Mouse (Mus musculus) myocyte (in vitro differentiated cells): ENCODE measurements around the gene Tcl1b3. TPM values are rescaled to one million over a fixed set of nuclear protein-coding genes. Genes with fewer than 3 reads are reported as not detected.

Source experiments
- H3K27me3 ChIP-seq: one replicate; pipeline ENCODE4 v1.6.1; 2011; ENCODE audit not compliant: control insufficient read depth, insufficient read depth, insufficient read length
- H3K36me3 ChIP-seq: one replicate; pipeline ENCODE4 v1.6.1; 2011; ENCODE audit not compliant: control insufficient read depth, insufficient read depth
- H3K4me2 ChIP-seq: one replicate; pipeline ENCODE4 v1.6.1; 2011; ENCODE audit warnings: low read depth, control low read depth
- H3K4me3 ChIP-seq: one replicate; pipeline ENCODE4 v1.5.1; 2011; ENCODE audit warnings: mild to moderate bottlenecking, control low read depth, moderate library complexity
- H3K79me2 ChIP-seq: one replicate; pipeline ENCODE4 v1.6.1; 2011; ENCODE audit not compliant: control insufficient read depth, insufficient read depth
- H3ac ChIP-seq: one replicate; pipeline ENCODE4 v1.6.1; 2011; ENCODE audit not compliant: control insufficient read depth, insufficient read length
- CEBPB ChIP-seq: IDR thresholded peaks from 2 replicates; pipeline ENCODE4 v1.6.1; 2011; ENCODE audit warnings: mild to moderate bottlenecking, moderate library complexity; ENCODE audit not compliant: poor library complexity, insufficient read depth, severe bottlenecking
- E2F4 ChIP-seq: IDR thresholded peaks from one replicate; pipeline ENCODE4 v1.6.1; 2011; ENCODE audit warnings: mild to moderate bottlenecking, control low read depth, moderate library complexity; ENCODE audit not compliant: insufficient read depth
- MAX ChIP-seq: IDR thresholded peaks from one replicate; pipeline ENCODE4 v1.6.1; 2011; ENCODE audit warnings: low read depth, mild to moderate bottlenecking, control low read depth
- MYOD1 ChIP-seq, 3 experiments: IDR thresholded peaks; one replicate each; pipeline ENCODE4 v1.6.1; 2011; ENCODE audit warnings: control low read depth in 2 of 3, low read depth in 2 of 3, mild to moderate bottlenecking in 2 of 3, moderate library complexity in 1 of 3; ENCODE audit not compliant: insufficient read length in 2 of 3, control insufficient read depth in 1 of 3
- MYOG ChIP-seq, 3 experiments: IDR thresholded peaks; one replicate each; pipeline ENCODE4 v1.6.1; 2011; ENCODE audit warnings: control low read depth in 2 of 3, low read depth in 2 of 3, mild to moderate bottlenecking in 2 of 3; ENCODE audit not compliant: insufficient read length in 2 of 3, control insufficient read depth in 1 of 3, insufficient read depth in 1 of 3
- POLR2A ChIP-seq: IDR thresholded peaks from one replicate; pipeline ENCODE4 v1.6.1; 2011; ENCODE audit warnings: low read depth, mild to moderate bottlenecking, control low read depth, moderate library complexity; ENCODE audit not compliant: insufficient read length
- POLR2AphosphoS2 ChIP-seq: IDR thresholded peaks from one replicate; pipeline ENCODE4 v1.6.1; 2011; ENCODE audit warnings: low read depth, control low read depth; ENCODE audit not compliant: insufficient read length
- REST ChIP-seq: IDR thresholded peaks from one replicate; pipeline ENCODE4 v1.6.1; 2011; ENCODE audit warnings: mild to moderate bottlenecking, control low read depth, moderate library complexity; ENCODE audit not compliant: insufficient read depth, insufficient read length
- SRF ChIP-seq: IDR thresholded peaks from one replicate; pipeline ENCODE4 v1.6.1; 2011; ENCODE audit warnings: low read depth; ENCODE audit not compliant: control insufficient read depth, insufficient read length
- TCF12 ChIP-seq: IDR thresholded peaks from one replicate; pipeline ENCODE4 v1.6.1; 2011; ENCODE audit warnings: mild to moderate bottlenecking, control low read depth; ENCODE audit not compliant: poor library complexity, insufficient read depth, severe bottlenecking
- TCF3 ChIP-seq: IDR thresholded peaks from one replicate; pipeline ENCODE4 v1.6.1; 2011; ENCODE audit warnings: low read depth, control low read depth; ENCODE audit not compliant: insufficient read length
- USF1 ChIP-seq: IDR thresholded peaks from one replicate; pipeline ENCODE4 v1.6.1; 2011; ENCODE audit warnings: low read depth, mild to moderate bottlenecking, control low read depth, moderate library complexity
- polyA plus RNA-seq: library from polyadenylated mRNA; unstranded; fragments of >200 nt; fragmentation: generic; extraction: Trizol; gene quantifications from one replicate; pipeline ENCODE4 v1.2.1, GENCODE M21; 2012; ENCODE audit warnings: missing spikeins

Gene Tcl1b3
- polyA plus RNA-seq, 1 experiment: not detected

DNA sequence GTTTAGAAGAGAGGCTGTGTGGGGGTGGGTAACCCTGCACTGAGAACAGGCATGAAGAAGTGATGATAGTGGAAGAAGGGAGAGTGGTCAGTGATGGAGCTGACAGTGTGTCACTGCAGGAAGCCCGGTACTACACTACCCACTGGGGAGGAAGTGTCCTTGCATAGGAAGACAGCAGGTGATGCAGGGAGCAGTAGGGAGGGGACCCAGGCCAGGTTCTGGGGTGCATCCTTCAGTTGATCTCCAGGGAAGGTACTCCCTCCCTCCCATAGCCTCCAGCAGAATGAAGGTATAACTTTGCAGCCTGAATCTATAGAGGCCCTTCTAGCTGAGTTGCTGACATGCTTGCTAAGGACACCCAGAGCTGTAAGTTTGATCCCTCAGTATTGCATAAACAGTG, 16.2 kb downstream of the Tcl1b3 start:
- TF ChIP-seq TCF3: no peak
- TF ChIP-seq POLR2AphosphoS2: no peak
- no peak for TF ChIP-seq MAX
- no peak overlapping the region for H3K4me2 ChIP-seq
- no peak overlapping the region for H3K4me3 ChIP-seq
- no peaks in the 10 kb centered on the region for H3K36me3 ChIP-seq
- H3K27me3 ChIP-seq: peaks cover 21% of the 10 kb centered on the region
- no peak overlapping the region for H3ac ChIP-seq
- no peaks in the 10 kb centered on the region for H3K79me2 ChIP-seq

DNA sequence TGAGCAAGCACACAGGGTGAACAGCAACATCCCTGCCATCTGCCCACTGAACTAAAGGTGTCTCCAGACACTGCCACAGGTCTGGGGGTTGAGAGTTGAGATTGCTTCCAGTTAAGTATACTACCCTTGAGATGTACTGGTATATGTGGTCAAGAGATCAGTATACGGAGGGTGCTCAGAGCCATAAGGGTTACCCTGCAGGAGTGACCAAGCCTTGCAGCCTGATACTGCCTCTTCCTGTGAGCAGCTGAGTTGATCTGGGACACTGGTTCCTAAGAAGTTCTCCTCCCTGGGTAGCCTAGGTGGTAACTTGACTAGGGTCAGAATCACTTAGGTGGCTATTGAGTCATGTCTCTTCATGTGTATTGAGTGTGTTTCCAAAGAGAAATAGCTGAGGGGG, 17.6 kb downstream of the Tcl1b3 start:
- Histone ChIP-seq H3K36me3 (no peaks in the 10 kb centered on the region), H3K4me2 (no peak overlapping the region), H3K27me3 (peaks cover 25% of the 10 kb centered on the region), H3K4me3 (no peak overlapping the region), H3ac (no peak overlapping the region), H3K79me2 (no peaks in the 10 kb centered on the region)
- TF ChIP-seq REST: no peak
- no peak for TF ChIP-seq USF1
- no peak for TF ChIP-seq MYOG (IDR thresholded peaks at IDR 0.05; ENCODE audit: control insufficient read depth in 1 of 3, insufficient read depth in 1 of 3, insufficient read length in 2 of 3, low read depth in 2 of 3)
- no peak for TF ChIP-seq MAX
- no peak for TF ChIP-seq E2F4
- TF ChIP-seq TCF3: no peak
- no peak for TF ChIP-seq TCF12
- TF ChIP-seq POLR2A: no peak
- no peak for TF ChIP-seq MYOD1 (IDR thresholded peaks at IDR 0.05; ENCODE audit: control insufficient read depth in 1 of 3, insufficient read length in 2 of 3, low read depth in 2 of 3)
- TF ChIP-seq POLR2AphosphoS2: no peak
- TF ChIP-seq SRF: no peak
- TF ChIP-seq CEBPB: no peak

DNA sequence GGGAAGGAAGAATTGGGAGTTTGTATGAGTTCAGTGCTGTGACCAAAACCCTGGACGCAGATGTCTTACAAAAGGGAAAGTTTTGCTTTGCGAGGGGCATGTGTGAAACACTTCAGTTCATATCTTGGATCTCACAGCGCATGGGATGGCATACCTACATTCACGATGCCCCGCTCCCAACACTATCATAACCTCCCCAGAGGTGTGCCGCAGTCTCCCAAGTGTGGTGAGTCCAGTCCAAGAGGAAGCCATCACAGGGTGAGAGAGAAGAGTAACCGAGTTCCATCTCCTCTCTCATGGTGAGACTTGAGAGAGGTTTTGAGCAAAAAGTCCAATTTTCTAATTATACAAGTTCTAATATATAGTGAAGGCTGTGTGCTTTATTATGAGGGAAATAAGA, 18.4 kb downstream of the Tcl1b3 start:
- H3K4me3 ChIP-seq: no peak overlapping the region
- peaks cover 25% of the 10 kb centered on the region for H3K27me3 ChIP-seq
- no peak overlapping the region for H3ac ChIP-seq
- H3K4me2 ChIP-seq: no peak overlapping the region
- no peaks in the 10 kb centered on the region for H3K36me3 ChIP-seq
- TF ChIP-seq REST (no peak), SRF (no peak)
- no peaks in the 10 kb centered on the region for H3K79me2 ChIP-seq

DNA sequence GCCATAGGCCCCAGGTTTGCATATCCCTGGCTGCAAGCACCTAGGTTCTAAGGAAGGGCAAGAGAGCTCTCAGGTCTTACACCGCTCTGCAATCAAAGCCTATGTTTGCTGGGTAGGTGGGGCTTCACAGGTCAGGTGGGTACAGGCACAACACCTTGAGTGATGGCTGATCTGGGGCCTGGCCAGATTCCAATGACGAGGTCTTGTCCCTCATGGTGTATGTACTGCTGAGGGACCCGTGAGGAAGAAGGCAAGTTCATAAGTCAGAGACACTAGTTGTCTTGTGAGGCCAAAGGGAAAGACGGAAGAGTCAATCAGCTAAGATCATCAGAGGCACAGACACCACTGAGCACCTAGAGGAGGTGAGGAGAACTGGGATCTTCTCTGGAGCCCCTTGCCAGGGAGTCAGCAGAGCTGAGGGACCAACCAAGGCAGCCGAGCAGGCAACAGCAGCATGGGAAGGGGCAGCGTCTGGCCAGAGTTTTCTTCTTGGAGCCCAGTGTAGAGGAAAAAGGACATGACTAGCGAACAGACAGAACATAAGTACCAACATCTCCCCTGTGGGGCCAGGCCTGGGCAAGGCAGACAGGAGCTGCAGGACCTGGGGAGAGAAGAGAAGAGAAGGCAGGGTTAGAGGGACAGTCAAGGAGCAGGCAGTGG, 26.4 kb downstream of the Tcl1b3 start:
- Histone ChIP-seq H3ac (no peak overlapping the region), H3K27me3 (peaks cover 4% of the 10 kb centered on the region), H3K79me2 (no peaks in the 10 kb centered on the region), H3K36me3 (no peaks in the 10 kb centered on the region), H3K4me3 (no peak overlapping the region), H3K4me2 (no peak overlapping the region)
- TF ChIP-seq TCF12: no peak
- TF ChIP-seq MYOG (IDR thresholded peaks at IDR 0.05; ENCODE audit: control insufficient read depth in 1 of 3, insufficient read depth in 1 of 3, insufficient read length in 2 of 3, low read depth in 2 of 3): no peak
- no peak for TF ChIP-seq MAX
- TF ChIP-seq USF1: no peak

DNA sequence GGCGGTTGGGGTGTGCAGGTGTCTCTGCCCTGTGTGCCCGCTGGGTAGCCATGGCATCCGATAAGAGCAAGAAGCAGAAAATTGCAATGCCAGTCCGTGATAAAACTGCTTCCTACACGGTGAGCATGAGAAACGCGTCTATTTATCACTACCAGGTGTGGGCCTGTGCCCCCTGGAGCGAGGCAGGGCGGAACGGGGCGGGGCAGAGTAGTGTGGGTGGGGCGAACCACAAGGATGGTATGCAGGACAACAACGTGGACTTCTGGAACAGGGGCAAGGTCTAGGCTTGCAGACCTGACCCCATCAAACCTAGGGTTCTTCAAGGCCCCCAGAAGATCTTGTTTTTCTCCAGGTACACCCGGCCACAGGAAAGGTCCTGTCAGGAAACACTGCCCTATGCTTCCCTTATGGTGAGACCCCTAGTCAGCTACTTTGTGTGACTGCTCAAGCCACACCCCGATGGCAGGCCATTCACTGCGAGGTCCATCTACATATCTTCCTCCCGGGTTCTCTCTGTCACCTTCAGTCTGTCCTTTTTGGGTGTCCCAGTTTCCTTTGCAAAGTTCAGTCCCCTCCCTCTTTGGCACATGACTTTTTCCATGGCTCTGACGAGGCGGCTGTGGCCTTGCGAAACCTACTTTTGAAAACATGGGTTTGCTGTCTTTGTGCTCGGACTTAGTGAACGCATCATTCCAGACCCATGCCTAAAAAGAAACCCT, 31.9 kb downstream of the Tcl1b3 start, which contains the start of gene Tcl1:
Gene Tcl1, minus strand, starts transcription at position 193 of the 719 bp plus-strand sequence.
- Histone ChIP-seq H3ac (no peak within 1 kb of the TSS), H3K36me3 (no peaks in the 10 kb centered on the region), H3K27me3 (no peaks in the 10 kb centered on the region), H3K79me2 (no peaks in the 10 kb centered on the region), H3K4me2 (no peak within 1 kb of the TSS), H3K4me3 (no peak within 1 kb of the TSS)
- TF ChIP-seq MAX: no peak
- no peak for TF ChIP-seq REST
- TF ChIP-seq POLR2A: no peak
- TF ChIP-seq CEBPB: no peak
